Mouse (Mus musculus) cerebellum, adult 2 months (tissue): ENCODE data around the gene Gcsh. TPM values are rescaled to one million over a fixed set of nuclear protein-coding genes. Genes with fewer than 3 reads are reported as not detected.
A peak's percentile ranks its signal among the peaks of the same experiment; 100 is the strongest.

ENCODE experiments used
- DNase-seq, 2 experiments: peaks; one replicate each; pipeline ENCODE4 v3.0.0; 2021
- H3K27ac ChIP-seq: fragments of 200-500 bp; 2 replicates; pipeline ENCODE4 v1.5.1; 2012; ENCODE audit warnings: low read length, control low read depth, inconsistent platforms; ENCODE audit not compliant: insufficient read depth
- H3K27me3 ChIP-seq: fragments of 200-500 bp; 2 replicates; pipeline ENCODE4 v1.6.1; 2012; ENCODE audit warnings: inconsistent platforms, mild to moderate bottlenecking, low read length, moderate library complexity; ENCODE audit not compliant: control insufficient read depth, insufficient read depth
- H3K4me1 ChIP-seq: fragments of 200-500 bp; 2 replicates; pipeline ENCODE4 v1.6.1; 2011; ENCODE audit warnings: low read length; ENCODE audit not compliant: control insufficient read depth, insufficient read depth
- H3K4me3 ChIP-seq: fragments of 200-500 bp; replicated peaks from 2 replicates; pipeline ENCODE3; 2011; ENCODE audit warnings: mild to moderate bottlenecking, low read depth, low read length, control low read depth; ENCODE audit not compliant: insufficient read depth
- CTCF ChIP-seq: fragments of 200-500 bp; IDR thresholded peaks from 2 replicates; pipeline ENCODE4 v1.5.1; 2011; ENCODE audit warnings: low read depth, mild to moderate bottlenecking, control low read depth, low read length, moderate library complexity, borderline replicate concordance; ENCODE audit not compliant: insufficient read depth
- POLR2A ChIP-seq: fragments of 200-500 bp; IDR thresholded peaks from 2 replicates; pipeline ENCODE4 v1.6.1; 2011; ENCODE audit warnings: low read length, control low read depth, borderline replicate concordance; ENCODE audit not compliant: insufficient read depth
- WGBS: fragments of 180-500 bp; shearing (Covaris S2); methylation state at CpG from one replicate; pipeline ENCODE4 v1.1.7; 2018; 5-methylcytosine and 5-hydroxymethylcytosine counted together
- polyA plus RNA-seq: library from polyadenylated mRNA; depleted of rRNA; stranded (reverse); fragments of >200 nt; gene quantifications from 2 replicates; pipeline ENCODE4 v1.2.3, GENCODE M21; 2012; rRNA removed

The Gcsh gene
- 86.6 and 98.0 TPM in 2 replicates for polyA plus RNA-seq

DNA sequence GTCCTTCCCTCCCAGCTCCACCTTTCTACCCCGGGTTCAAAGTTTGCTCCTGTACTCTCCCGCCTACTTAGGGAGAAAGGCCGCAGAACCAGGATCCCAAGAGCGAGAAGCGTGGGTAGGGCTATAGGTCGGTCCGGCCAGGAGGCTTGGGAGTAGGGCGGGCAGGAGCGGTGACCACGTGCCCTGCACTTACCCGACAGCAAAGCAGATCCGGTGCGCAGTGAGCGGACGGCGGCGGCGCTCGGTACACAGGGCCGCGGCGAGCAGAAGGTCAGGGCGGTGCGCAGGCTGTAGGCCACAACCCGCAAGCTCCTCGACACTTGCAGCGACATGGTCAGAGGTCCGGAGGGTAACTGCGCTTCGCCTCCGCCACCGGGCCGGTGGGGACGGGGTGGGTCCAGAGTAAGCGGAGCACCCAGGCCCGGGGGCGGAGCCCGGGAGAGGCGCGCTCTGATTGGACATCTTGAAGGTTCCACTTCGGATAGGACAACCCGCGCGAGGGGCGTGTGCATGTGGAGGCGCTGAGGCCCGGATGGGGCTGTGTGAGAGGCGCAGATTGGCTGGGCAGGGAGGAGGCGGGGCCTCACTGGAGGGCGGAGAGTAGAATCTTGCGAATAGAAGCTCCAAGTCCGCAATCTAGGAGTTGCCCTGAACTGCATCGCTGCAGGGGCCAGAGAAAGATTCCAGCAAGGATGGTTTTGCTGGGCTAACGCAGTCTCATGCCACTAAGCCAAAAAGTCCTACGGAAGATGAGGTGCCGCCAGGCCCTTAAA lies at the start of gene Gcsh:
TSS of gene Gcsh (minus strand) at position 443 of the 773 bp plus-strand sequence.
- TF ChIP-seq CTCF (no peak), POLR2A (peak; percentile 70)
- Histone ChIP-seq H3K27ac (no peak within 1 kb of the TSS), H3K4me1 (peaks cover 6% of the 10 kb centered on the region; the same call in 1 of the 2 replicates), H3K4me3 (peak within 1 kb of the TSS; percentile 77), H3K27me3 (no peaks in the 10 kb centered on the region)
- WGBS, result under 1% methylated on average over 55 of the region's 56 CpGs
- DNase-seq, result peak; percentile 97 to 98

DNA sequence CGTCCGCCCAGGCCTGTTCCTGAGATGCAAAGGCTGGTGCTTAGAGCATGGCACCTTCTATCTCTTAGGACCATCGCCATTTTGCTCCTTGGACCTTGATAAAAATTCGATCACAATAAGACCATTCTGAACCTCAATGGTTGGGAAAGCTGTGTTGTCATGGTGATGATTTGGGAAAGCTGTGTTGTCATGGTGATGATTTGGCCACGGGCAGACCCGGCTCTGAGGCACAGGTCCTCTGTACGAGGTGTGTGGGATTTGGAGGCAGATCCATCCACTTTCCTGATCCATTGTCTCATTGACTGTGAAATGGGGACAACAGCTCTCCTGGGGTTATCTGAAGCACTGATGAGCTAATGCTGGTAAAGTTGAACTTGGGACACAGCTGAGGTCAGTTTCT lies 46.5 kb upstream of the Gcsh start:
- no peak overlapping the region for H3K27ac ChIP-seq
- H3K4me3 ChIP-seq, result no peak overlapping the region
- no peaks in the 10 kb centered on the region; the same call in 1 of the 2 replicates for H3K4me1 ChIP-seq
- 36% methylated on average over 7 of the region's 7 CpGs for WGBS
- H3K27me3 ChIP-seq, result no peaks in the 10 kb centered on the region
- no peak for DNase-seq
- TF ChIP-seq POLR2A (no peak), CTCF (no peak)

GRCm38 (mm10) chr8:117037374-117037935 lies 44.1 kb upstream of the Gcsh start:
- TF ChIP-seq CTCF, result no peak
- no peak for TF ChIP-seq POLR2A
- Histone ChIP-seq H3K27ac (no peak overlapping the region), H3K27me3 (no peaks in the 10 kb centered on the region), H3K4me3 (no peak overlapping the region), H3K4me1 (no peaks in the 10 kb centered on the region; the same call in 1 of the 2 replicates)
- WGBS, result 90% methylated on average over 7 of the region's 7 CpGs
- DNase-seq, result no peak

DNA sequence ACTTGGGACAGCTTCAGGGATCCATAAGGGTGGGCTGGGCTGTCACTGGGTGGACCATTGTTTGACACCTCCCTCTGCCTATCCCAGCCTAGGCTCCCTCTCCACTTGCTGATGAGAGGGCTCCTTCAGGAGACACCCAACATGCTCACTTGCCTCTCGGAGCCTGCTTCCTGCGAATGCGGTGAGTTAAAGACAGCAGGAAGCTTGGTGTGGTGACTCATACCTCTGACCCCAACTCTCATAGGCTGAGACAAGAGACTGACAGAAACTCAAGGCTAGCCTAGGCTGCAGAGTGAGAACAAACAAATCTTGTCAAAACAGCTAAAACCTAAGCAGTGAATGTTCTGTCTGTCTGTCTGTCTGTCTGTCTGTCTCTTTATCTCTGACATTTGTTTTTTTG lies 40.1 kb upstream of the Gcsh start:
- H3K27me3 ChIP-seq, result no peaks in the 10 kb centered on the region
- no peak overlapping the region for H3K4me3 ChIP-seq
- WGBS, result 85% methylated on average over 3 of the region's 3 CpGs
- no peak for DNase-seq
- H3K4me1 ChIP-seq, result no peaks in the 10 kb centered on the region; the same call in 1 of the 2 replicates
- H3K27ac ChIP-seq, result no peak overlapping the region
- TF ChIP-seq CTCF, result no peak
- TF ChIP-seq POLR2A, result no peak

- DNase-seq, result no peak
- 86% methylated on average over 8 of the region's 8 CpGs for WGBS
- H3K27ac ChIP-seq, result no peak overlapping the region
- no peak overlapping the region for H3K4me3 ChIP-seq
- no peaks in the 10 kb centered on the region for H3K27me3 ChIP-seq
- no peaks in the 10 kb centered on the region; the same call in 1 of the 2 replicates for H3K4me1 ChIP-seq
- TF ChIP-seq POLR2A, result no peak
- TF ChIP-seq CTCF, result no peak
These were observed 39.3 kb upstream of the Gcsh start for GRCm38 (mm10) chr8:117032609-117033008.

GRCm38 (mm10) chr8:117031476-117031875 lies 38.1 kb upstream of the Gcsh start:
- WGBS, result 76% methylated on average over 6 of the region's 6 CpGs
- DNase-seq, result no peak
- Histone ChIP-seq H3K27ac (no peak overlapping the region), H3K4me1 (no peaks in the 10 kb centered on the region; the same call in 1 of the 2 replicates), H3K4me3 (no peak overlapping the region), H3K27me3 (no peaks in the 10 kb centered on the region)
- no peak for TF ChIP-seq CTCF
- TF ChIP-seq POLR2A, result no peak

GRCm38 (mm10) chr8:117028686-117029085 lies 35.3 kb upstream of the Gcsh start:
- Histone ChIP-seq H3K4me3 (no peak overlapping the region), H3K4me1 (no peaks in the 10 kb centered on the region), H3K27ac (no peak overlapping the region), H3K27me3 (no peaks in the 10 kb centered on the region)
- TF ChIP-seq CTCF (no peak), POLR2A (no peak)
- 92% methylated on average over 10 of the region's 10 CpGs for WGBS
- no peak for DNase-seq

DNA sequence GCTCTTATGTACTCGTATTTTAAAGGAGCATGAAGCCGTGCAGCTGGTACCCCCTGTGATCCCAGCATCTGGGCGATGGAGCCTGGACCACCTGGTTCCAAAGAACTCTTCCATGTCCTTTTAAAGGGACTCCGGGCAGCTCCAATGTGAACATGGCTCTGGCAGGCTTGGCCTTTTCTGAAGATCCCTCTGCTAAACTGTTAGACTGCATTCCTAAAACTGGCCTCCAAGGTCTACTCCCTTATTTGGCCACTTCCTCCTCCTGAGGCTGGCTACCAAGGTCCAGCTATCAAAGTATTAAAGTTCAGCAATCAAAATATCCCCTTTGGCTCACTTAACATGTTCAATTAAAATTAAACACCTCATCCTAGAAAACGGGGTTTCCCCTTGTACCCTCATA lies 34.3 kb upstream of the Gcsh start:
- no peak overlapping the region for H3K27ac ChIP-seq
- no peak for DNase-seq
- H3K27me3 ChIP-seq, result no peaks in the 10 kb centered on the region
- no peaks in the 10 kb centered on the region for H3K4me1 ChIP-seq
- 64% methylated on average over 5 of the region's 5 CpGs for WGBS
- no peak overlapping the region for H3K4me3 ChIP-seq
- TF ChIP-seq CTCF, result no peak
- TF ChIP-seq POLR2A, result no peak
